Mouse (Mus musculus) testis, adult 2 months (tissue): ENCODE results near the gene Gdf10.
A peak's percentile ranks its signal among the peaks of the same experiment; 100 is the strongest.

Source experiments
- CTCF ChIP-seq: fragments of 200-500 bp; IDR thresholded peaks from 2 replicates; pipeline ENCODE4 v1.5.1; 2012; ENCODE audit warnings: low read depth, mild to moderate bottlenecking, inconsistent platforms, low read length, moderate library complexity; ENCODE audit not compliant: control insufficient read depth, insufficient read depth, insufficient replicate concordance
- POLR2A ChIP-seq: fragments of 200-500 bp; IDR thresholded peaks from 2 replicates; pipeline ENCODE4 v1.6.1; 2012; ENCODE audit warnings: low read depth, mild to moderate bottlenecking, inconsistent platforms, low read length, moderate library complexity; ENCODE audit not compliant: control insufficient read depth

GRCm38 (mm10) chr14:33956055-33956454, 32.7 kb downstream of the Gdf10 start:
- TF ChIP-seq CTCF (peak; percentile 60; the same call in 1 of the 2 replicates), POLR2A (no peak)
